Mouse (Mus musculus) layer of hippocampus, adult 9-11 months (tissue): Measurements from ENCODE around the gene Igsf8.
A peak's percentile ranks its signal among the peaks of the same experiment; 100 is the strongest.

Experiments
- DNase-seq: peaks from one replicate; pipeline ENCODE4 v3.0.0; 2022

Igsf8 gene

DNA sequence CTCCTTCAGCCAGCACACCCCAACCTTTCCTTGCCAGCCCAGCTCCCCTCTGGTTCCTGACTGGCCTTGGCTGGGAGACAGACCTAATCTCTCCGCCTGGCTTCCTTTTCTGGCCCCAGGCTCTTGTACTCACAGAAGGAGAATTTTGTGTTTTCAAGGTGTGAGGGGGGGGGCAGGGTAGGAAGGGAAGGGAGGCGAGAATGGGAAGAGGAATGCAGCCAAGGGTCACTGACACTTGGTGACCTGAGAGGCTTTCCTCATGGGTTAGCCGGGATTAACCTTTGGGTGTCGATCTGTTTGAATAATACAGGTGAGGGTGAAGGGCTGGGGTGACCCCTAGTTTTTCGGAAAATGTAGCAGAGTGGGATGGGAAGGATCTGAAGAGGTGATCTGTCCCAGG lies 12.7 kb downstream of the Igsf8 start:
- DNase-seq: no peak

DNA sequence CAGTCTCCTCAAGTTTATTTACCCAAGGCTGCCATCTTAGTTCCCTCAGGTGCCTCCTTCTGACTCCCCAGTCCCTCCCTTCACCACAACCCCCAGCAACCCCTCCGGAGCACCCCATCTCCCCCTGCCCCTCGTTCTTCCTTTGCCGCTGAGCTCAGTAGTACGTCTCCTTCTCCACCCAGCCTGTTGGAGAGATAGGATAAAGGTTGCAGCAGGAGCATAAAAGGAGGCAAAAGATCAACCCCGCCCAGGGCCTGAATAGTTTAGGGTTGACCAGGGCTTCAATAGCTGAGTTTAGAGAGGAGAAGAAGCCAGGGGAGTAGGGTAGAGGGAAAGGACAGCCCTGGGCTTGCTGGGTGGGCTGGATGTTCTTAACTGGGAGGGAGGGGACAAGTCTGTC lies 13.1 kb downstream of the Igsf8 start:
- no peak for DNase-seq

DNA sequence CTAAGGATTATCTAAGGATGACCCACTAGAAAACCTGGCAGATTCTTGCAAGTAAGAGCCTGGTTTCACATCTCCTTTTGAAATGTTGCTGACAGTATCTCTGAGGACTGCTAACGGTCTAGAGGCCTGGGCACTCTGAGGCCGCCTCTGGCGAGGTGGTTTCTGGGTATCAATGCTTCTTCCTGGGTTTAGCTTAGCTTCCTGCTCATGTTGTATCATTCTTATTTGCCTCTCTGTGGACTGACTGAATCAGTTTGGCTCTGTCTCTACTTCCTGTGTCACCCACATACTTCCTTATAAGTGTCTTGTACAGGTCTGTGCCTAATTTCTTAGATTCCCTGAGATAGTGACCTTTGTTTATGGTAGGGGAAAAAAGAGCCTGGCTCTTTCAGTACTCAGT lies 15.7 kb downstream of the Igsf8 start:
- DNase-seq: no peak

DNA sequence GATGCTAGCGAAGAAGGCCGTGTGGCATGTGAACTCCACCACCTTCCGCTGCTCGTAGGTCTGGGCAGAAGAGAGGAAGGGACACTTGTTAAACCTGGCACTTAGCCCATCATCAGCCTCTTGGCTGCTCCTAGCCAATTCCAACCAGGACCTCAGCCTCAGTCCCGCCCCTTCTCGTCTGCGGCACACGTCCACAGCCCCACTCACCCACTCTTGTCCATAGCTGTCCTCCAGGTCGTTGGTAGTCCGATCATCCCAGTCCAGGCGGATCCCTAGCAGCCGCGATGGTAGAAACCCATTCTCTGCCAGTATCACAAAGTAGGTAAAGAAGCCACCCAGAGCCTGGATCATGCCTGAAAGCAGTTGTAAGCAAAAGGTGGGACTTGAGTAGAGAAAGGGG lies 16.9 kb downstream of the Igsf8 start:
- no peak for DNase-seq

DNA sequence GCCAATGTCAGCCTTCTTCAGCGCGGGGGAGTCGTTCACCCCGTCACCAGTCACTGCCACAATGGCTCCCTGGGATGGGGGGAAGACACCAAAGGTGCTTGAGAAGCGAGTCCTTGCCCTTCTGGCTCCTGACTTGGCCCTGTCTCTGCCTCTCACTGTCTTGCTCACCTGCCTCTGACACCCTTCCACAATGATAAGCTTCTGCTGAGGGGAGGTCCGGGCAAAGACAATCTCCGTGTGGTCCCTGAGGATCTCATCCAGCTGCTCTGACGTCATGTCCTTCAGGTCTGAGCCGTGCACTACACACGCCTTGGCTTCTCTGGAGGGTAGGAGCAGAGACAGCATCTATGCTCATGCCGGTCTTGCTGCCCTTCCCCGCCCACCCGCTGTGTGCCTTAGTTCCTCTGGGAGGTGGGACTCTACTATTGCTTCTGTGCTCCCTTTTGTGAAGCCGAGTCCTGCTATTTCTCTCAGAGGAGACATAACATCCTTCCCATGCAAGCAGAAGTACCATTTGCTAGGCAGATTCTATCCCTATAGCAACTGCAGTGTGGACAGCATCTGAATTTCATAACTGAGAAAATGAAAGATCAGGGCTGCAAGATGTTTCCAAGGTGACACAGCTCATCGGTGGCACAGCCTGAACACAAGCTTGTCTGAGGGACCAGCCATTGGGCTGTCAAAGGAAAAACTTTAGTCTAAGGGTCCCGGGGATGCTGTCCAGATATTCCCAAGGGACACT lies 18.5 kb downstream of the Igsf8 start:
- DNase-seq: no peak

DNA sequence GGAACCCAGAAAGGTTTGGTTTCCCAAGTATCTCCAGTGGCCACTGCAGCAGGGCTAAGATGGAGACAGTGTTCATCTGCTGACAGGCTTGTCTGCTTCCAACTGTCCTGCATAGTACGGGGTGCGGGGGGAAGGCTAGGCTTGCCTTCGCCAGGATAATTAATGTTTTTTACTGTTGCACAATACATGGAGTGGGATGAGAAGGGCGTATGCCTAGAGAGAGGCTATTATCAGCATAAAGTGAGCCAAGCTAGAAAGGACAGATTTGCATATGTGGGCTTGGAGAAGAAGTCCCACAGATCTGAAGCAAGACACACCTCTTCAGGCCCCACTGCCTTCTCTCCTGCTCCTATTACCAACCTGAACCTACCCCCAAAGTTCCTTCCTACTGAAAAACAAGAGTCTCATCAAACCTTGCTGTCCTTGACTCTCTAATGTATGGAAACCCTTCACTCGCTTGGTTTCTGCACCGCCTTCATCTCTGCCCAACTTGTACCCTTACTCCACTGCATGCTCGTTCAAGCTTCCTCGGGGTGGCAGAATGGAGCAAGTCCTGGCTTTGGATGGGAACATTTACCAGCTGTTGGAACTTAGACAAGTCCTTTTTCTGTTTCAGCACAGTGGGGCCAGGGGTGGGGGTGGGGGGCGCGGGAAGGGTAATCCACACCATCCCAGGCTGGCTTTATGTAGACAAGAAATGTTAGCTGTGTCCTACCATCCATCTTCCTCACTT lies 20.2 kb downstream of the Igsf8 start:
- DNase-seq: peak; percentile 60

DNA sequence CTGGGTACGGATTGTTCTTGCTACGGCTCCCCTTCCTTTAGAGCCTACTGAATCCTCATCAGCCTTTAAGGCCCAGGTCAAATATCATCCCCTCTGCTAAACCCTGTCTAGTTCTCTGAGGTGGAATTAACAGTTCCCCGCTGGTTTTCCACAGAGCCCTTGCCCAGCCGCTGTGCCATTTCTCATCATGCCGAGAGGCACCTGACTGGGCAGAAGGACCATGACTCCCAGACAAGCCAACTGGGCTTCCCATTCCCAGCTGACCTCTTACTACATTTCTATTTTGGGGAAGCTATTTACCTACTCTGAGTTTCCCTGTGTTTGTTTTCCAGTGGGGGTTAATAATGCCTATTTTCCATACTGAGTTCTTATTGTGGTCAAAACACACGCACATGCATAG lies 21.6 kb downstream of the Igsf8 start:
- DNase-seq: no peak

DNA sequence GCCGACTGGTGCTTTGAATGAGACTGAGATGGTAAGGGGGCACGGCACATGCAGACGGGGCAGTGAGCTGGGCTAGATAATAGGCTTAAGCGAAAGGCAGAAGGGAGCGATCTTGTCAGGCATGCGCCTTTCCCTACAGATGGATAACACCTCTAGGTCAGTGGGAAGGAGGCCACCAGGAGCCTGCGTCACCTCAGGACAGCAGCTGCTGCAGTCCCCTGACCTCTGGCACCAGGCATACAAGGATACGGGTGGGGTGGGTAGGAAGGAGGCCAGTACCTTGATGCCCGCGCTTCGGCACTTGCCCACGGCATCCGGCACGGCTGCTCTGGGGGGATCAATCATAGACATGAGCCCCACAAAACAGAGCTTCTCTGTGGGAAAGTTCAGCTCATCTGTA lies 22.8 kb downstream of the Igsf8 start:
- no peak for DNase-seq

DNA sequence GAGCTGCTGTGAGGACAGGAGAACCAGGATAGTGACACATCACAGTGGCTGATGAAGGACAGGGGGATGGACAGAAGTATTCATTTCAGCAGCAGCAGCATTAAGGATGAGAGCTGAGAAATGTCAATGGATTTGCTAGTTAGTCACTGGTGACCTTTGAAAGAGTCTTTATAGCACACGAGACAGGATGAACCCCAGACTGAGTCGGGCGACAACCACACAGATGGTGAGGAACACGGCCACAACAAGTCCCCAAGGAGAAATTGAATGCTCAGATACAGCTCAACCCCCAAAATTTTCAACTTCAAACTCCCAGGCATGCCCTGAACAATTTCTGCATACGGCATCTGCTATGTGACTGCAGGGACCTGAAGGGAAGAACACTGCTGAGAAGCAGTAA lies 25.3 kb downstream of the Igsf8 start:
- no peak for DNase-seq

DNA sequence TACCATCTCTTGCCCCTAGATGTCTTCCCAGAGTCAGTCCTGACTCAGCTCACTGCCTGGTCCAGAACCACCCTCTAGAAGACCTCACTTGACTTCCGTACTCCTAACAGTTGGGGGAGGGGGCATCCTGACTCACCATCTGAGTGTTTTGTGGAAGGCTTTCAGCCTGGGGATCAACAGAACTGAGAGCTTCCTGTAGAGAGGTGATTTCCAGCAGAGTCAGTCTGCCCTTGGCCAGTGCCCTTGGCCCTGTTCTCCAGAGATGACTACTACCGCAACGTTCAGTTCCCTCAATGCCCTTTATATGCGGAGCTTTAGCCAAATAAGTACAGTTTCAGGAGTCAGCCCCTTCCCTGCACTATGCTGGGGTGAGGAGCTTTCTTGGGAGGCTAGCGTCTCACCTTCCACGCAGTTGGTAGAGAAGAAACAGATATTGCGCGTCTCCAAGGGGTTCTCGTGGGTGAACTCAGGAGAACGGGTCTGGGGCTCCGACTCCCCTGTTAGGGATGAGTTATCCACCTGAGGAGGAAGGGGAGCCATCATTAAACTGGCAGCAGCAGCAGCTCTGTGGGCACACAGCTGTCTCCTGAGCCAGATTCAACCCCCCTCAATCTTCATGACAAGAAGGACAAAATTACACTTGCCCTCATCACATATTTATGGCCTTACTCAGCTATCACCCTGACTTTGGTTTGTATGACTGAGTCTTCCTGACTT lies 27.6 kb downstream of the Igsf8 start:
- DNase-seq: no peak

DNA sequence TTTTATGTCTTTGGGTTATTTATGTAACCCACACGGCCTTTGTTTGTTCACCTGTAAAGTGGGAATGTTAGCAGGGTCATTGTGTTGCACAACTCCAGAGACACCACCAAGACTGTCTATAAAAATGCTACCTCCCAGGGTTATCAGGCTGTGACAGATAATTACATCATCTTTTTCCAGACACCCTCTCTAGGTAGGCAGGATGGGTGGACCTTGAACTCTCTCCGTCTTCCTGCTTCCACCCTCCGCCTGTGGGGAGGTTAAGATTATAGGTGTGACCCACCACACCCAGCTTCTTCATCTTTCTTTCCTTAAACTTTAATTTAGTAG lies 28.1 kb downstream of the Igsf8 start:
- DNase-seq: no peak

DNA sequence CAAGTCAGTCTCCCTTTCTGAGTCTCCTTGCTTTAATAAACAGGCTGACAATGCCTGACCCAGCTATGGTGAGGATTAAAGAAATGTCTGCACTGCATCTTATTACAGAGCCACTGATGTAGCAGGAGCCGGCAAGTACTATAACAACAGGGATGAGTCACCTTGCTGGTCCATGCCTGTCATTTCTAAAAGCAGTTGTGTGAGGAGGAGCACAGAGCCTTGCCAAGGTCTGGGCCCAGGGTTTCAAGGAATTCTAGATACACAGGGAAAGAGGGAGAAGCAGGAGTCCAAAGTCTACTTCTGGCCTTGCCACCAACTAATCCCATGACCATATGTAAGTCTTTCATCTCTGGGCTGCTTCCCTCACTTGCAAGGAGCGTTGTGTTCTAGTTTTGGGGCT lies 31.4 kb downstream of the Igsf8 start:
- DNase-seq: no peak

DNA sequence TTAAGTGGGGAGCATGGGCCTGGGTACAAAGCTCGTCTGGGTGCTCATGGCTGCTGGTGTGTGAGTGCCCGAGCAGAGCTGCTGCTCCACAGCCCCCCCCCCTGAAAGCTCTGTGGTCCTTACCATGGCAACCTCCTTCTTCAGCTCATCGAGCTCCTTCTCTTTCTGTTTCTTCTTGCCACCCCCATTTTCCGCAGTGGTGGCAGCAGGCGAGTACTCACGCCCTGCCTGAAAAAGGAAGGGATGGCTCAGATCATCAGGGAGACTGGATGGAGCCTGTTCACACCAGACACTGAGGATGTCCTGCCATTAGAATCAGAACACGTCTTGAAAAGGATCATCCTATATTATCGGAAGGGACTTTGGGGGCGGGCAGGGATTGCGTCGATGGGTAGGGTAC lies 32.0 kb downstream of the Igsf8 start:
- no peak for DNase-seq

DNA sequence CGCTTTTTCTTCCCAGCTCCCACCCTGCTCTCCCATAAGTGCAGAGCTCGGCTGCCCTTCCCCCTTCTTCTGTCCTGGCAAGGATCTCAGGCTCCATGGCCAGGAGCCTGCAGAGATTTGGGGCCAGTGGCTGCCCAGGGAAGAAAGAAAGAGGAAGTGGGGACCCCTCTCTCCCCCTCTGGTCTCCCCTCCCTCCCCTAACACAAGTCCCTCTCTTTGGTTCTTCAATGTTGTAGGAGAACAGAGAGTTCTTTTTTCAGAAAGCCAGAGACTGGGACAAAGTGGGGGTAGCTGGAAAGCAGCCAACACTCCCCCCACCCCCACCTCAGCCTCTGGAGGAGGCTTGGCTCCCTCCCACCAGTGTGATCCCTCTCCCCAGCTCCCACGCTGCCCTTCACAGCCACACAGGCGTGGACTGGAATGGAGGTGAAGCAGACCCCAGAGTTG lies 34.3 kb downstream of the Igsf8 start:
- DNase-seq: no peak

DNA sequence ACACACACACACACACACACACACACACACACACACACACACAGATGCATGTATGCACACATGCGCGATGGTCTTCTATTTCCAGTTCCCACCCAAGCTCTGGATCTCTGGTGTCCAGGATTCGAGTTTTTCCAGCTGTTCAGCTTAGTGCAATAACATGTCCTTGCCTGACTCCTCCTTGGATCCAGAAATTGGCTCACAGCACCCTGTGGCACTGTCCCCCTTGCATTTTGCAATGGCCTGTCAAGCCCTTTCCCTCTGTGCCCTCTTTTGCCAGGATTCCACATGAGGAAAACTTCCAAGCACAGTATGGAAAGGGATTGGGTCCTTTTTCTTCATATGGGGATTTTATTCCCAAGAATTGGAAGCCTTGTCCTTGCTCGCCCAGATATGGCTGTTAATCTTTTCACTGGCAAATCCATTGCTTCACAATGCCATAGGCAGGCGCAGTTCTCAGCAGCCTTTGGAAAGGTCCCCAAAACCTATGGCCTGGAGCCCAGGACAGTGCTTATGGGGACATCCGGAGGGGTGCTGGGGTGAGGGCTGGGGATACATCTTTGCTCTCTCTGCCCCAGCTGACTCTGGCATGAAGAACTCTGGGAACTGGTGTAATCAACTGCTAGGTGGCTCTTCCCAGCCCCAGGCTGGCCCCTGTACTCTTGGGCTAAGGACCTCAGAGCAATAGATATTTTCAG lies 35.5 kb downstream of the Igsf8 start:
- DNase-seq: no peak

DNA sequence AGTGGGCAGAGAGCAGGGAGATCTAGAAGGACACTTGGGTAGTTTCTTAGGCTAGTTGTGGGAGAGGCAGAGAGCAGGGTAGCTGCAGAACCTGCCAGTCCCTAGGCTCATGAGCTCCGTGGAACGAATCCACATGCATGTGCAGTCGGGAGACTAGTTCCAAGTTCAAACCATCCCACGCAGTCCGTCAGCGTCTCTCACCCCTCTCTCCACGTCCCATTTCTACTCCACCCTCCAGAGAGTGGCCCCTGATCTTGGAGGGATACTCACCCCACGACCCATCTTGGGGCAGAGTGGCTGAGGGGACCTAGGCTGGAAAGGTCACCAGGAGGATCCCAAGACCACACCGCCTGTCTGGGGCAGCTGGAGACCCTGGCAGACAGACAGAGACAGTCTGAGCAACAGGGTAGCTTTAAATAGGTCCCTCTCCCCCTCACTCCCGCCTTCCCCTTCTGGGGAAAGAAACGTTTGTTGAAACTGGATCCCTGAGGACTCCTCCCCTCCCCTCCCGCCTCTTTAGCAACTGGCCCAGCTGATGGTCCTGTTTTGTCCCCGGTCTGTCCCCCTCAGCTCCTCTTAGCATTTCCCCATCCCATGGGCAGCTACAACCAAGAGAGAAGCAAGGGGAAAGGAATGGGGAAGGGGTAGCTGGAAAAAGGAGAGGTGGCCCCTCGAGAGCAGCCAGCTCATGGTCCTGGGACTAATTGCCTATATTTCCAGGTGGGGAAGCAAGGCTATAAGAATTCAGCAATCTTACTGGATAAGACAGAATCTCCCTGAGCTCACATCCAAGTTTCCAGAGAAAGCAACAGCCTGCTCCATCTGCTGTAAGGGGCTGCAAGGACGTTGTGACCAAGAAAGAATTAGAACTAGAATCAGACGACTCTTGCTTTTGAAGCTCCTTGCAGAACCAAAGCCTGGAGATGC lies 36.4 kb downstream of the Igsf8 start, which contains the start of gene Atp1a2:
Gene Atp1a2 (minus strand): TSS at position 454 of the 927 bp plus-strand sequence.
- DNase-seq: no peak

DNA sequence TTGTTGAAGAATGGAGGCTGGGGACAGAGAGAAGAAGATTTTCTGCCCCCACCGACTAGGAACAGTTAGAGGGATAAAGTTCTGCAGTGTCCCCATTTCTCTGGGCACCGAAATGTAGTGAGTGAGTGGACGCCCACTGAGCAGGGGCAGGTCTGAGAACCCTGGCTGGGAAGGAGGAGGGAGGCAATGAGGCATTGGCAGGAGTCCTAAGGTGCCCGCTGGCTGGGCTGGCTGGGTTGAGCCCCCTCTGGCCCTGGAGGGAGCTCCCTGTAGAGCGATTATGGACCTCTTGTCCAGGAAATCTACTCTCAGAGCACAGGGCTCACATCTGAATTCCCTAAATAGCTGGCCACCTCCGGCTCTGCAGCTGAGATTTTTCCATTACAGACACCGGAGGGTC lies 38.1 kb downstream of the Igsf8 start:
- no peak for DNase-seq

DNA sequence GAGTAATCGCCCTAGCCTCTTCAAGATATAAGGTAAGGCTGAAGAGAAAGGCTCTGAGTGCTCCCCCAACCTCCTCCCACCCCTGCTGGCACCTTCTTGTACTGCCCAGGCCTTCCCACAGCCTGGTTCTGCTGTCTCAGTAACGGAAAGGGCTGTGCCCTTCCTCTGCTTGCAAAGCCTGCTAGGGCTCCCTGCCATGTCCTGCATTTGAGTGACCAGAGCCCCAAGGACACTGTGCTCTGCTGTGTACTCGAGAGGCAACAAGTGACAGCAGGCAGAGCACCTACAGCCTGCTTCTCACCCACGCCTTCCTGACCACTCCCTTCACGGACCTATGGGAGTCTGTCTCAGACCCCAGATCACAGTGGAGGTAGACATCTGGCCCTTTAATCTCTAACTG lies 38.8 kb downstream of the Igsf8 start:
- no peak for DNase-seq

DNA sequence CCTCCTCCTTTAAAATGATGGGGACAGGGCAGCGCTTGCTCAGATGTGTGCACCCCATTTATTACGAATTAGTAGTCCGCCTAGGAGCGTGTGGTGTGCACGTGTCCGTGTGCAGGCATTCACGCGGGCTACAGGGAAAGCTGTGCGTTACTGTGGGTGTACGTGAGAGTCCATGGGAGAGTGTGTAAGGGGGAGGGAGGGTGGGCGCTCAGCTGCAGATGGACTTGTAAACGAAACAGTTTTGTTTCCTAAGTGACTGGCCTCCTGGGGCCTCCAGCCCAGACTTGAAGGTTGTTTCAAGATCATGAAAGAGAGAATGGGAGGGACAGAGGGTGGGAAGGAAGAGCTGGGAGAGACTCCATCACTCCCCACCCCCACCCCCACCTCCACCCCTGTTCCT lies 39.7 kb downstream of the Igsf8 start:
- no peak for DNase-seq

DNA sequence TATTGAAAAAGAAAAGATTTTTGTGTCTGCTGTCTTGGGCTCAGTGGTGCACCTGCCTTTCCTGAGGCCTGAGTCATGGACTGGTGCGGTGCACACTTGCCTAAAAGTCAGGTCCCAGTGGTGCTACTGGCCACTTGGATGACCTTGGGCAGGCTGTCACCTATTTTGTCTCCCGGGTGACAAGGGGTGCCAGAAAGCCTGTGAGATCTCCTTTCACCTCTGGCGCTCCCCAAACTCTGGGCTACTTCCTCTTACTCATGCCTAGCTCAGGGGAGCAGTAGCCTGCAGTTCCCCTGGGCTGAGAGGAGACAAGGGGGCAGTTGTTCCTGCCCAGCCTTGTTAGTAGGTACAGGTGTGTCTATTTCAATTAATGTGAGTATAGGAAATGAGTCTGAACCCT lies 40.9 kb downstream of the Igsf8 start:
- no peak for DNase-seq

DNA sequence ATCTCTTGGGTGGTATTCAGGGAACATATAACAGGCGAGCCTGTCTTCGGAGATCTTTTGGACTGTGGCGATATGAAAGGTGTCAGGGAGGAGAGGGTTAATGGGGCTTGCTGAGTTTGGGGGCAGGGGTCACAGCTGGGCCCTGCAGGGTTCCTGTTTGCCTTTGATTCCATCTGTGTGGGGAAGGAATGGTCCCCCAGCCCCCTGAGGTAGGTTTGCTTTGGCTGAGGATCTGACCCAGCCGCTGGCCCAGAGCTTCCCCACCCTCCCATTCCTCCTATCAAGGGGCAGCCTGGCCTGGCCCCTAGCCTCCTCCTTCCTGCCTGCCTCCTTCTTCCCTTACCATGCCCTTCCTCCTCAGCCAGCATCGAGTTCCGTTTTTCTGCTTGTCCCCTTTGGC lies 41.4 kb downstream of the Igsf8 start:
- DNase-seq: no peak

DNA sequence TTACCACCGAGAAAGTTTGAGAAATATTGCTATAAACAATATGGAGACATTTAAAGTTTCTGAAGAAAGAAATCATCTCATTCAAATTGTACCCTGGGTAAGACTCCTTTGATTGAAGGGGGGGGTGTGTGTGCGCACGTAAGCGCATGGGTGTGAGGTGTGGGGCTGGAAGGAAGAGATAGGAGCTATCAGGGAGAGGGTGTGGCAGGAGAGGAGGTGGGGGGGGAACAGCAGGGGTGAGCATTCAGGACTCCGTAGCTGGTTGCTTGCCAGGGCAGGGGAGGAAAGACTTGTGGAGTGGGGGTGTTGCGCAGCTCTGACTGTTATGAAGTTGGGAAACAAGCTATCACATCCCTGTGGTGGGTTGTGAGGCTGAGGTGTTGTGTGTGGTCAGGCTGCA lies 43.0 kb downstream of the Igsf8 start:
- no peak for DNase-seq
